Mouse (Mus musculus) cerebellum, adult 2 months (tissue): Measurements from ENCODE around the gene Pla2g2e.

Source experiments
- CTCF ChIP-seq: fragments of 200-500 bp; IDR thresholded peaks from 2 replicates; pipeline ENCODE4 v1.5.1; 2011; ENCODE audit warnings: low read depth, mild to moderate bottlenecking, control low read depth, low read length, moderate library complexity, borderline replicate concordance; ENCODE audit not compliant: insufficient read depth
- POLR2A ChIP-seq: fragments of 200-500 bp; IDR thresholded peaks from 2 replicates; pipeline ENCODE4 v1.6.1; 2011; ENCODE audit warnings: low read length, control low read depth, borderline replicate concordance; ENCODE audit not compliant: insufficient read depth

- TF ChIP-seq POLR2A (no peak), CTCF (peak; percentile 85)
Observed at GRCm38 (mm10) chr4:138866413-138866812, 11.3 kb upstream of the Pla2g2e start.
